ENCODE assay signal across 10 mouse cellular contexts in genomic region chr1:172486236-172486635, GRCm38 (mm10). TPM values are rescaled to one million over a fixed set of nuclear protein-coding genes. Genes with fewer than 3 reads are reported as not detected.
DNase-seq lines count a peak whose midpoint lies in the region; ATAC-seq lines count a peak whose summit lies in the region.
"Had no signal": no experiment of that assay in that cellular context is flagged by ENCODE, and none has a peak within 500 bp of the region (broad histone marks: within the 10 kb centered on the region; RNA-seq: fewer than 3 reads in every experiment).

No protein-coding gene starts in this region.

- H3K36me3 ChIP-seq in forebrain, embryonic 12.5 days (replicated peaks) = peaks cover 30% of the 10 kb centered on the region
- H3K36me3 ChIP-seq in intestine, embryonic 15.5 days = no peaks in the 10 kb centered on the region
- no peaks in the 10 kb centered on the region for H3K36me3 ChIP-seq in midbrain, embryonic 16.5 days (ENCODE audit: control insufficient read depth, insufficient read depth, low read length)

- peak overlapping the region; percentile 54 for H3K9ac ChIP-seq in forebrain, embryonic 12.5 days
- peak overlapping the region; percentile 8; the same call in 1 of the 2 replicates for H3K9ac ChIP-seq in intestine, embryonic 15.5 days
- H3K9ac ChIP-seq in midbrain, embryonic 16.5 days (ENCODE audit: low read depth, low read length) = peak overlapping the region; percentile 33

- H3K4me3 ChIP-seq in forebrain, embryonic 12.5 days (replicated peaks) = peak overlapping the region; percentile 61
- H3K4me3 ChIP-seq in intestine, embryonic 15.5 days (replicated peaks) = peak overlapping the region; percentile 2; the same call in 1 of the 2 replicates
- H3K4me3 ChIP-seq in midbrain, embryonic 16.5 days (ENCODE audit: low read depth, low read length) = peak overlapping the region; percentile 22

- H3K27me3 ChIP-seq in forebrain, embryonic 12.5 days = peaks cover 1% of the 10 kb centered on the region; the same call in 1 of the 2 replicates
- H3K27me3 ChIP-seq in intestine, embryonic 15.5 days (replicated peaks) = no peaks in the 10 kb centered on the region
- H3K27me3 ChIP-seq in midbrain, embryonic 16.5 days (ENCODE audit: control insufficient read depth, insufficient read depth, low read depth, low read length) = no peaks in the 10 kb centered on the region

- H3K4me2 ChIP-seq in forebrain, embryonic 12.5 days = peak overlapping the region; percentile 91
- H3K4me2 ChIP-seq in intestine, embryonic 15.5 days (replicated peaks) = peak overlapping the region; percentile 85
- peak overlapping the region; percentile 80 for H3K4me2 ChIP-seq in midbrain, embryonic 16.5 days (ENCODE audit: low read length)

- peak; percentile 2; the same call in 1 of the 2 replicates for ATAC-seq in forebrain, embryonic 12.5 days (ENCODE audit: low FRiP score)
- no peak for ATAC-seq in intestine, embryonic 15.5 days
- no peak for ATAC-seq in midbrain, embryonic 16.5 days
- ATAC-seq in activated CD4-positive, CD25-positive, alpha-beta regulatory T cell, adult 4 months = no peak

- 3% methylated on average over 4 of the region's 4 CpGs for WGBS in forebrain, embryonic 12.5 days
- WGBS in intestine, embryonic 15.5 days = 33% methylated on average over 4 of the region's 4 CpGs
- 5% methylated on average over 4 of the region's 4 CpGs for WGBS in midbrain, embryonic 16.5 days

- H3K4me1 ChIP-seq in forebrain, embryonic 12.5 days = peaks cover 72% of the 10 kb centered on the region
- peaks cover 72% of the 10 kb centered on the region for H3K4me1 ChIP-seq in intestine, embryonic 15.5 days (replicated peaks)
- peaks cover 52% of the 10 kb centered on the region for H3K4me1 ChIP-seq in midbrain, embryonic 16.5 days (ENCODE audit: control insufficient read depth, insufficient read depth, low read length)

- intact Hi-C loops in left cerebral cortex, postnatal 4 days (cut with DNase I) = loop anchor here (10.0 kb wide), 1 partner anchor 909 kb away; no protein-coding TSS in a partner anchor

- peak; percentile 75 for DNase-seq in embryo, embryonic 11 days
- DNase-seq in gastrocnemius, postnatal 25 days = no peak
- no peak for DNase-seq in gastrocnemius, postnatal 4 days (ENCODE audit: low spot score in 2 of 2)
- no peak for DNase-seq in left cerebral cortex, postnatal 4 days
- DNase-seq: heart, postnatal 10 days had no signal

- H3K9me3 ChIP-seq in forebrain, embryonic 12.5 days = no peaks in the 10 kb centered on the region
- no peaks in the 10 kb centered on the region for H3K9me3 ChIP-seq in intestine, embryonic 15.5 days
- H3K9me3 ChIP-seq in midbrain, embryonic 16.5 days (replicated peaks; ENCODE audit: control insufficient read depth, low read length, poor library complexity, severe bottlenecking) = no peaks in the 10 kb centered on the region

- H3K27ac ChIP-seq in forebrain, embryonic 12.5 days = peak overlapping the region; percentile 82
- no peak overlapping the region for H3K27ac ChIP-seq in intestine, embryonic 15.5 days
- no peak overlapping the region for H3K27ac ChIP-seq in midbrain, embryonic 16.5 days (ENCODE audit: low read length)

RNA-seq across cellular contexts. Expression of gene Igsf9, which starts 4.6 kb away (rescaled TPM):
- polyA plus RNA-seq in forebrain, embryonic 12.5 days (2016; fragmentation: Nextera tagmentation; extraction: Ambion mirVana) = 102 TPM in 2 replicates
- polyA plus RNA-seq in intestine, embryonic 15.5 days (2015; fragmentation: Nextera tagmentation; extraction: Ambion mirVana) = 68.7 and 77.8 TPM in 2 replicates
- 73.0 and 74.4 TPM in 2 replicates for polyA plus RNA-seq in midbrain, embryonic 16.5 days (2015; fragmentation: Nextera tagmentation; extraction: Ambion mirVana)
- under 1 TPM in 1 of 2 experiments, not detected in 1; 0.19 TPM for total RNA-seq in gastrocnemius, postnatal 25 days (2021)
- total RNA-seq in gastrocnemius, postnatal 4 days (2021) = 1 to 10 TPM; 1.7 to 2.3 TPM
- total RNA-seq in left cerebral cortex, postnatal 4 days (2021) = 10 to 100 TPM; 57.2 to 67.9 TPM
- not detected for polyA plus RNA-seq in activated CD4-positive, CD25-positive, alpha-beta regulatory T cell, adult 4 months (2017; shearing (Covaris generic))

RNA-seq across cellular contexts. Expression of gene Slamf9, which starts 11.1 kb away (rescaled TPM):
- 0.15 TPM in 1 of 2 replicates, not detected in the other for polyA plus RNA-seq in forebrain, embryonic 12.5 days (2016; fragmentation: Nextera tagmentation; extraction: Ambion mirVana)
- polyA plus RNA-seq in intestine, embryonic 15.5 days (2015; fragmentation: Nextera tagmentation; extraction: Ambion mirVana) = 2.2 and 2.5 TPM in 2 replicates
- polyA plus RNA-seq in midbrain, embryonic 16.5 days (2015; fragmentation: Nextera tagmentation; extraction: Ambion mirVana) = 0.23 and 0.37 TPM in 2 replicates
- total RNA-seq in gastrocnemius, postnatal 25 days (2021) = under 1 TPM; 0.20 to 0.35 TPM
- total RNA-seq in gastrocnemius, postnatal 4 days (2021) = under 1 TPM; 0.47 to 0.56 TPM
- under 1 TPM in 1 of 2 experiments, not detected in 1; 0.26 TPM for total RNA-seq in left cerebral cortex, postnatal 4 days (2021)
- polyA plus RNA-seq in activated CD4-positive, CD25-positive, alpha-beta regulatory T cell, adult 4 months (2017; shearing (Covaris generic)) = under 1 TPM in 1 of 2 experiments, not detected in 1; 0.25 TPM

RNA-seq across cellular contexts. Expression of gene Tagln2, which starts 13.6 kb away (rescaled TPM):
- polyA plus RNA-seq in forebrain, embryonic 12.5 days (2016; fragmentation: Nextera tagmentation; extraction: Ambion mirVana) = 40.0 and 45.7 TPM in 2 replicates
- 388 and 395 TPM in 2 replicates for polyA plus RNA-seq in intestine, embryonic 15.5 days (2015; fragmentation: Nextera tagmentation; extraction: Ambion mirVana)
- polyA plus RNA-seq in midbrain, embryonic 16.5 days (2015; fragmentation: Nextera tagmentation; extraction: Ambion mirVana) = 47.3 and 53.0 TPM in 2 replicates
- total RNA-seq in gastrocnemius, postnatal 25 days (2021) = 10 to 100 TPM; 24.8 to 33.7 TPM
- total RNA-seq in gastrocnemius, postnatal 4 days (2021) = 100 to 1,000 TPM; 146 to 158 TPM
- 10 to 100 TPM; 22.8 to 29.5 TPM for total RNA-seq in left cerebral cortex, postnatal 4 days (2021)
- 100 to 1,000 TPM; 319 to 387 TPM for polyA plus RNA-seq in activated CD4-positive, CD25-positive, alpha-beta regulatory T cell, adult 4 months (2017; shearing (Covaris generic))

RNA-seq across cellular contexts. Expression of gene Cfap45, which starts 34.4 kb away (rescaled TPM):
- polyA plus RNA-seq in forebrain, embryonic 12.5 days (2016; fragmentation: Nextera tagmentation; extraction: Ambion mirVana) = 1.2 and 2.6 TPM in 2 replicates
- polyA plus RNA-seq in intestine, embryonic 15.5 days (2015; fragmentation: Nextera tagmentation; extraction: Ambion mirVana) = 1.1 and 1.2 TPM in 2 replicates
- 4.0 and 4.7 TPM in 2 replicates for polyA plus RNA-seq in midbrain, embryonic 16.5 days (2015; fragmentation: Nextera tagmentation; extraction: Ambion mirVana)
- total RNA-seq in gastrocnemius, postnatal 25 days (2021) = not detected
- total RNA-seq in gastrocnemius, postnatal 4 days (2021) = 1 to 10 TPM; 1.3 to 1.8 TPM
- 1 to 10 TPM; 2.3 to 2.5 TPM for total RNA-seq in left cerebral cortex, postnatal 4 days (2021)
- polyA plus RNA-seq in activated CD4-positive, CD25-positive, alpha-beta regulatory T cell, adult 4 months (2017; shearing (Covaris generic)) = under 1 TPM; 0.09 to 0.75 TPM
- polyA plus RNA-seq: liver, adult 2 months had no signal

Comparison
In these comparisons a context has a peak if more than half of its experiments do, and no peak if none do; other contexts are left out.
1. H3K4me3 ChIP-seq: peak in every context shown above with its lines; median percentile 61 in forebrain, embryonic 12.5 days; 22 in midbrain, embryonic 16.5 days; 2 in intestine, embryonic 15.5 days.
2. RNA of gene Igsf9, which starts 4.6 kb away (polyA plus RNA-seq): 102 TPM in forebrain, embryonic 12.5 days, 73.0 to 74.4 TPM in midbrain, embryonic 16.5 days and 68.7 to 77.8 TPM in intestine, embryonic 15.5 days; not detected in activated CD4-positive, CD25-positive, alpha-beta regulatory T cell, adult 4 months; every median in the first group is over 10 times any median in the second.
3. Peak in every context shown above with its lines, with median percentiles within 50 percentile points of each other: H3K4me2 ChIP-seq and H3K9ac ChIP-seq.